Mouse (Mus musculus): ENCODE measurements around the gene Fbln5. TPM values are rescaled to one million over a fixed set of nuclear protein-coding genes. Genes with fewer than 3 reads are reported as not detected.

Fbln5 gene
- polyA plus RNA-seq (2012; rRNA removed) = 1.9 and 2.2 TPM in 2 replicates
- 3.8 and 4.0 TPM in 2 replicates for polyA plus RNA-seq (2014; fragmentation: Nextera tagmentation; extraction: Ambion mirVana)

DNA sequence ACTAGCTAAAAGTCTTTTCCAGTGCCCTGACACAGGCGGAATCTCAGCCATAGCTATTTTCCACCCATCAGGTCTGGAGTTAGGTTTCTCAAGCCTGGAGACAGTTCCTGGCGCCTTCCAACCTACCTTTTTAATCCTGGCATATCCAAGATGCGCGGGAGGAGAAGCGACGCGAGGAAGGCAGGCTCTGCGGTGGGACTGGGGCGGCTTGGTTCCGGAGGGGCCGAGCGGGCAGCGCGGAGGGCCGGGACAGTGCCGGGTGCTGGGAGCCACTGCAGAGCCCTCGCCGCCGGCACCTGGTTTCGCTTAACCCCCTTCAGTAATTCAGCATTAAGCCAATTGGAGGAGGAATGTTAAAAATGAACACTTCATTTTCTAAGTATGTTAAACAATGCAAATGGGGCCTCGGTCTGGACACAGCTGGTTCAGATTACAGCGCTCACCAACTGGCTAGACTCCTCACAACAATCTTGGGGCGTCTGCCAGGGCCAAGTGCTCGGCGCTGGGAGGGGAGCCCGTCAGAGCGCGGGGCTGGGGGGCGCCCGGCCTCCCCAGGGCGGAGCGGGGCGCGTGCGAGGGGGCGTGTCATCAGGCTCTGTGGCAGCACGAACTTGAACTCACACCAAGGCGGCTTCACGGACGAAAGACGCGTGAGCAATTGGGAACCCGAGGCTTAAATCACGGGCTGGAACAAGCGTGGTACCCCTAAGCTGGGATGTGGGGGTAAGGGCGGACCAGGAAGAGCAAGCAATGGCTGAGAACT is at the start of gene Fbln5:
TSS of gene Fbln5 (minus strand) at position 448 of the 763 bp plus-strand sequence.
- ATAC-seq (ENCODE audit: insufficient read depth) (no peak), DNase-seq (ENCODE audit: low read depth in 3 of 3, low spot score in 3 of 3) (no peak)
- peak within 1 kb of the TSS; percentile 36 to 46 for H3K4me3 ChIP-seq (ENCODE audit: insufficient read depth in 1 of 2, low read depth in 2 of 2, low read length in 2 of 2)
- H3K27ac ChIP-seq = no peak within 1 kb of the TSS
- no peak within 1 kb of the TSS for H3K9ac ChIP-seq (replicated peaks)
- H3K36me3 ChIP-seq (replicated peaks; ENCODE audit: control insufficient read depth, insufficient read depth, low read depth) = no peaks in the 10 kb centered on the region
- no peaks in the 10 kb centered on the region for H3K9me3 ChIP-seq (ENCODE audit: control insufficient read depth, low read length)
- peaks cover 0 to 3% of the 10 kb centered on the region in 2 experiments; a peak in 2 of 4 replicates for H3K4me1 ChIP-seq (replicated peaks; ENCODE audit: control insufficient read depth in 2 of 2, insufficient read depth in 2 of 2, low read length in 1 of 2)
- H3K4me2 ChIP-seq (ENCODE audit: low read depth) = peak within 1 kb of the TSS; percentile 64
- TF ChIP-seq EP300 (IDR thresholded peaks at IDR 0.05; ENCODE audit: low read depth) (no peak), CTCF (IDR thresholded peaks at IDR 0.05; ENCODE audit: low read depth) (no peak)
- WGBS (ENCODE audit: insufficient replicate concordance) = 2% methylated on average over 46 of the region's 46 CpGs
- peaks cover 10% of the 10 kb centered on the region for H3K27me3 ChIP-seq (ENCODE audit: control insufficient read depth, insufficient read depth, low read length)

- no peak overlapping the region for H3K27ac ChIP-seq
- no peaks in the 10 kb centered on the region; the same call in 1 of the 2 replicates for H3K36me3 ChIP-seq (replicated peaks; ENCODE audit: control insufficient read depth, insufficient read depth, low read depth)
- no peak for ATAC-seq (ENCODE audit: insufficient read depth)
- no peak overlapping the region for H3K9ac ChIP-seq (replicated peaks)
- no peak overlapping the region for H3K4me3 ChIP-seq (ENCODE audit: insufficient read depth in 1 of 2, low read depth in 2 of 2, low read length in 2 of 2)
- no peaks in the 10 kb centered on the region for H3K9me3 ChIP-seq (ENCODE audit: control insufficient read depth, low read length)
- DNase-seq (ENCODE audit: low read depth in 3 of 3, low spot score in 3 of 3) = no peak
- H3K4me1 ChIP-seq (replicated peaks; ENCODE audit: control insufficient read depth in 2 of 2, insufficient read depth in 2 of 2, low read length in 1 of 2) = no peaks in the 10 kb centered on the region
- H3K4me2 ChIP-seq (ENCODE audit: low read depth) = no peak overlapping the region
- TF ChIP-seq CTCF (IDR thresholded peaks at IDR 0.05; ENCODE audit: low read depth) (no peak), EP300 (IDR thresholded peaks at IDR 0.05; ENCODE audit: low read depth) (no peak)
- no peaks in the 10 kb centered on the region for H3K27me3 ChIP-seq (ENCODE audit: control insufficient read depth, insufficient read depth, low read length)
- 74% methylated on average over 10 of the region's 10 CpGs for WGBS (ENCODE audit: insufficient replicate concordance)
Measured at GRCm38 (mm10) chr12:101862286-101862964, 43.6 kb upstream of the Fbln5 start.

DNA sequence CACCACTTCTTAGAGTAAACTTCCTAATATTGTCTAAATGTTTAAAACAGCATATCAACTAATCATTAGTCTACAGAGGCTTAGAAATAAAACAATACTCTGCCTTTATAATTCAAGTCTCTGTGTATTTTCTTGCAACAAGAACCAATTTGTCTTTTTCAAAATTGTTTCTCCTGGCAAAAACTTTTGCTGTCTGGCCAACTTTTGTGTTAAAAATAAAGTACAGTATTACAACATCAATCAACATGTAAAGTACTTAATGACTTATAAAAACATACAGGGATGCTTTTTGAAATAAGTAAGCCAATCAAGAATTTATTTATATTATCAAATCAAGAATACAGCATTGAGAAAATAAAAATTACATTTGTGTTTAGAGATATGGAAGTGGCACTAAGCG is 41.4 kb upstream of the Fbln5 start:
- H3K27me3 ChIP-seq (ENCODE audit: control insufficient read depth, insufficient read depth, low read length) = no peaks in the 10 kb centered on the region
- no peaks in the 10 kb centered on the region; the same call in 1 of the 2 replicates for H3K36me3 ChIP-seq (replicated peaks; ENCODE audit: control insufficient read depth, insufficient read depth, low read depth)
- no peaks in the 10 kb centered on the region for H3K9me3 ChIP-seq (ENCODE audit: control insufficient read depth, low read length)
- H3K4me1 ChIP-seq (replicated peaks; ENCODE audit: control insufficient read depth in 2 of 2, insufficient read depth in 2 of 2, low read length in 1 of 2) = no peaks in the 10 kb centered on the region
- H3K4me3 ChIP-seq (ENCODE audit: insufficient read depth in 1 of 2, low read depth in 2 of 2, low read length in 2 of 2) = no peak overlapping the region
- ATAC-seq (ENCODE audit: insufficient read depth) (no peak), DNase-seq (ENCODE audit: low read depth in 3 of 3, low spot score in 3 of 3) (no peak)
- no peak overlapping the region for H3K27ac ChIP-seq
- WGBS (ENCODE audit: insufficient replicate concordance) = 88% methylated on average over 1 of the region's 1 CpGs
- TF ChIP-seq CTCF (IDR thresholded peaks at IDR 0.05; ENCODE audit: low read depth) (no peak), EP300 (IDR thresholded peaks at IDR 0.05; ENCODE audit: low read depth) (no peak)
- no peak overlapping the region for H3K9ac ChIP-seq (replicated peaks)
- no peak overlapping the region for H3K4me2 ChIP-seq (ENCODE audit: low read depth)

DNA sequence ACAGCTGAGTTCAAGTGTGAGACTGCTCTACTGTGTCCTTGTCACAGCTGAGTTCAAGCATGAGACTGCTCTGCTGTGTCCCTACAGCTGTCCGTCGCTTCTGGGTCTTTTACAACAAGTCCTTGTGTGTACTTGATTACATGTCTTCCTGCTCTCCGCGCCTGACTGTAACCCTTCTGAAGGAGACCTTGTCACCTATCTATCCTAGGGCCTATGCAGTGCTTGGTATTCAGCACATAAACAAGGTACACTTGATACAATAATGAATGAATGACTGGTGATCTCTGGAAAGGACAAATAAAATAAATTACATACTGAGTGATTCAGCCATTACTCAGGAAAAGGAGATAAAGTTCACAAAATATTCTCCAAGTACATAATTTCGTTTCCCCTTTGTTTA is 39.2 kb upstream of the Fbln5 start:
- H3K4me2 ChIP-seq (ENCODE audit: low read depth) = no peak overlapping the region
- no peak for ATAC-seq (ENCODE audit: insufficient read depth)
- WGBS (ENCODE audit: insufficient replicate concordance) = 76% methylated on average over 5 of the region's 5 CpGs
- no peaks in the 10 kb centered on the region for H3K4me1 ChIP-seq (replicated peaks; ENCODE audit: control insufficient read depth in 2 of 2, insufficient read depth in 2 of 2, low read length in 1 of 2)
- H3K9ac ChIP-seq (replicated peaks) = no peak overlapping the region
- no peak for DNase-seq (ENCODE audit: low read depth in 3 of 3, low spot score in 3 of 3)
- H3K27me3 ChIP-seq (ENCODE audit: control insufficient read depth, insufficient read depth, low read length) = no peaks in the 10 kb centered on the region
- no peaks in the 10 kb centered on the region for H3K9me3 ChIP-seq (ENCODE audit: control insufficient read depth, low read length)
- H3K4me3 ChIP-seq (ENCODE audit: insufficient read depth in 1 of 2, low read depth in 2 of 2, low read length in 2 of 2) = no peak overlapping the region
- TF ChIP-seq EP300 (IDR thresholded peaks at IDR 0.05; ENCODE audit: low read depth) = no peak
- no peak for TF ChIP-seq CTCF (IDR thresholded peaks at IDR 0.05; ENCODE audit: low read depth)
- no peak overlapping the region for H3K27ac ChIP-seq
- H3K36me3 ChIP-seq (replicated peaks; ENCODE audit: control insufficient read depth, insufficient read depth, low read depth) = no peaks in the 10 kb centered on the region; the same call in 1 of the 2 replicates

- Histone ChIP-seq H3K36me3 (replicated peaks; ENCODE audit: control insufficient read depth, insufficient read depth, low read depth) (no peaks in the 10 kb centered on the region), H3K9ac (replicated peaks) (no peak overlapping the region), H3K9me3 (ENCODE audit: control insufficient read depth, low read length) (no peaks in the 10 kb centered on the region), H3K4me3 (ENCODE audit: insufficient read depth in 1 of 2, low read depth in 2 of 2, low read length in 2 of 2) (no peak overlapping the region), H3K4me2 (ENCODE audit: low read depth) (no peak overlapping the region), H3K27ac (no peak overlapping the region), H3K4me1 (replicated peaks; ENCODE audit: control insufficient read depth in 2 of 2, insufficient read depth in 2 of 2, low read length in 1 of 2) (no peaks in the 10 kb centered on the region), H3K27me3 (ENCODE audit: control insufficient read depth, insufficient read depth, low read length) (no peaks in the 10 kb centered on the region)
- no peak for ATAC-seq (ENCODE audit: insufficient read depth)
- DNase-seq (ENCODE audit: low read depth in 3 of 3, low spot score in 3 of 3) = no peak
- 86% methylated on average over 11 of the region's 11 CpGs for WGBS (ENCODE audit: insufficient replicate concordance)
- TF ChIP-seq CTCF (IDR thresholded peaks at IDR 0.05; ENCODE audit: low read depth) (no peak), EP300 (IDR thresholded peaks at IDR 0.05; ENCODE audit: low read depth) (no peak)
Measured at GRCm38 (mm10) chr12:101854336-101854735, 35.5 kb upstream of the Fbln5 start.

Data from liver, embryonic 14.5 days (tissue).